In the genomic region with DNA sequence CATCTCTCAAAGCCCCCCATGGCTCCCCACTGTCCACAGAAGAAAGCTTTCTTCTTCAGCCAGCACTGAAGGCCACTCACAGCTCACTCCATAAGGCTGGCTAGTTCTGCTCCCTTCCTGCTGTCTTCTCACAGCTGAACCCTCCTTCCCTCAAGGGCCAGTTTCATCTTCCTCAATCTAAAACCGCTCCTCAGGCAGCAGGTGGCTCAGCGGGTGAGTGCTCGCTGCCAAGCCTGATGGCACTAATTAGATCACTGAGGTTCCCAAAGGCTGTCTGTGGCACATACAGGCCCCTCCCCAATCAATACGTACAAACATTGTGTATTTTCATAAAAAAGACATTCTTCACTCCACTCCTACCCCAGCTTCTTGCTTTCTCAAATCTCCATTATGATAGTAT, we compare ENCODE assay signal across 15 mouse cellular contexts. TPM values are rescaled to one million over a fixed set of nuclear protein-coding genes. Genes with fewer than 3 reads are reported as not detected.
A peak's percentile ranks its signal among the peaks of the same experiment; 100 is the strongest.
DNase-seq lines count a peak whose midpoint lies in the region; ATAC-seq and TF ChIP-seq lines count a peak whose summit lies in the region.
"Had no signal": no experiment of that assay in that cellular context is flagged by ENCODE, and none has a peak within 500 bp of the region (broad histone marks: within the 10 kb centered on the region; RNA-seq: fewer than 3 reads in every experiment).

No protein-coding gene starts in this region.

- peak overlapping the region; percentile 52; the same call in 1 of the 2 replicates for H3K9ac ChIP-seq in heart, embryonic 12.5 days
- no peak overlapping the region for H3K9ac ChIP-seq in intestine, embryonic 16.5 days (ENCODE audit: low read depth, low read length)
- H3K9ac ChIP-seq: limb, embryonic 12.5 days; neural tube, embryonic 12.5 days had no signal

- 84% methylated on average over 4 of the region's 4 CpGs for WGBS in heart, embryonic 12.5 days
- 77% methylated on average over 4 of the region's 4 CpGs for WGBS in intestine, embryonic 16.5 days

- no peak for ATAC-seq in heart, embryonic 12.5 days (ENCODE audit: insufficient number of reproducible peaks, low FRiP score)
- peak; percentile 94 for ATAC-seq in granulocyte monocyte progenitor cell, adult 5-6 weeks (replicated peaks; ENCODE audit: poor library complexity, severe bottlenecking)
- ATAC-seq in intestine, embryonic 16.5 days: no peak
- ATAC-seq: CD4-positive, CD25-positive, alpha-beta regulatory T cell, adult 4 months; hindbrain, embryonic 16.5 days had no signal

- no peak for TF ChIP-seq CTCF in brain, embryonic 14.5 days (IDR thresholded peaks at IDR 0.05; ENCODE audit: borderline replicate concordance, extremely low read depth, insufficient read depth, insufficient read length)

- H3K9me3 ChIP-seq in heart, embryonic 12.5 days (replicated peaks): no peaks in the 10 kb centered on the region
- H3K9me3 ChIP-seq in intestine, embryonic 16.5 days (ENCODE audit: control insufficient read depth, low read length): no peaks in the 10 kb centered on the region
- H3K9me3 ChIP-seq: limb, embryonic 12.5 days; megakaryocyte, embryonic 14.5 days; neural tube, embryonic 12.5 days had no signal

- intact Hi-C loops in heart, postnatal 36 days (cut with DNase I): no loop called here

- H3K27ac ChIP-seq in heart, embryonic 12.5 days (ENCODE audit: poor library complexity, severe bottlenecking): peak overlapping the region; percentile 55
- H3K27ac ChIP-seq in intestine, embryonic 16.5 days (ENCODE audit: low read length): no peak overlapping the region
- H3K27ac ChIP-seq: limb, embryonic 12.5 days; neural tube, embryonic 12.5 days had no signal

- H3K4me2 ChIP-seq in heart, embryonic 12.5 days: 0 out of 2 replicates have a peak overlapping the region, but pooled peaks have one; percentile 8
- H3K4me2 ChIP-seq in intestine, embryonic 16.5 days (ENCODE audit: low read depth, low read length): no peak overlapping the region
- H3K4me2 ChIP-seq: limb, embryonic 12.5 days; neural tube, embryonic 12.5 days had no signal

- no peak overlapping the region for H3K4me3 ChIP-seq in heart, embryonic 12.5 days
- H3K4me3 ChIP-seq in intestine, embryonic 16.5 days (ENCODE audit: low read length): no peak overlapping the region
- H3K4me3 ChIP-seq: limb, embryonic 12.5 days; megakaryocyte, embryonic 14.5 days; neural tube, embryonic 12.5 days had no signal

- no peak for DNase-seq in heart, postnatal 36 days
- peak; percentile 91 for DNase-seq in A20 (ENCODE audit: low read depth, low spot score)
- DNase-seq in brain, embryonic 14.5 days (ENCODE audit: low read depth): peak; percentile 45
- no peak for DNase-seq in right cerebral cortex, adult 2 months (ENCODE audit: low spot score in 2 of 2)
- DNase-seq in kidney, postnatal 36 days: no peak
- DNase-seq: adrenal gland, postnatal 14 days; lung, adult 2 months had no signal

- H3K4me1 ChIP-seq in heart, embryonic 12.5 days (replicated peaks): peaks cover 76% of the 10 kb centered on the region
- H3K4me1 ChIP-seq in intestine, embryonic 16.5 days (ENCODE audit: control insufficient read depth, insufficient read depth, low read length): no peaks in the 10 kb centered on the region

- no peak for TF ChIP-seq POLR2A in brain, embryonic 14.5 days (IDR thresholded peaks at IDR 0.05; ENCODE audit: borderline replicate concordance, extremely low read depth, insufficient read depth, insufficient read length, poor library complexity, severe bottlenecking)

- H3K36me3 ChIP-seq in heart, embryonic 12.5 days: peaks cover 7% of the 10 kb centered on the region
- no peaks in the 10 kb centered on the region for H3K36me3 ChIP-seq in intestine, embryonic 16.5 days (ENCODE audit: control insufficient read depth, insufficient read depth, low read length)
- H3K36me3 ChIP-seq: limb, embryonic 12.5 days; neural tube, embryonic 12.5 days had no signal

- H3K27me3 ChIP-seq in heart, embryonic 12.5 days (replicated peaks): no peaks in the 10 kb centered on the region
- no peaks in the 10 kb centered on the region for H3K27me3 ChIP-seq in intestine, embryonic 16.5 days (replicated peaks; ENCODE audit: control insufficient read depth, insufficient read depth, low read length)
- H3K27me3 ChIP-seq: limb, embryonic 12.5 days; neural tube, embryonic 12.5 days had no signal

RNA-seq across cellular contexts. Expression of a gene that starts 22.5 kb away (rescaled TPM):
- polyA plus RNA-seq in heart, embryonic 12.5 days (2016; fragmentation: Nextera tagmentation; extraction: Ambion mirVana): 228 and 230 TPM in 2 replicates
- 1,000 to 10,000 TPM in 1 of 2 experiments, 100 to 1,000 TPM in 1; 873 to 1,040 TPM for total RNA-seq in heart, postnatal 36 days (2021)
- 25.0 and 26.2 TPM in 2 replicates for polyA plus RNA-seq in brain, embryonic 14.5 days (2012; rRNA removed)
- total RNA-seq in granulocyte monocyte progenitor cell, adult 5-6 weeks (2014; fragmentation: Nextera tagmentation): 16.1 and 16.3 TPM in 2 replicates
- total RNA-seq in granulocyte monocyte progenitor cell, adult 5-6 weeks (2017): 8.2 and 29.9 TPM in 2 replicates
- polyA plus RNA-seq in intestine, embryonic 16.5 days (2015; fragmentation: Nextera tagmentation; extraction: Ambion mirVana): 8.0 and 8.5 TPM in 2 replicates

RNA-seq across cellular contexts. Expression of a gene that starts 40.5 kb away (rescaled TPM):
- polyA plus RNA-seq in heart, embryonic 12.5 days (2016; fragmentation: Nextera tagmentation; extraction: Ambion mirVana): 8.1 and 8.4 TPM in 2 replicates
- total RNA-seq in heart, postnatal 36 days (2021): 1 to 10 TPM; 4.4 to 4.6 TPM
- polyA plus RNA-seq in brain, embryonic 14.5 days (2012; rRNA removed): 13.6 and 16.6 TPM in 2 replicates
- 34.8 and 46.6 TPM in 2 replicates for total RNA-seq in granulocyte monocyte progenitor cell, adult 5-6 weeks (2014; fragmentation: Nextera tagmentation)
- total RNA-seq in granulocyte monocyte progenitor cell, adult 5-6 weeks (2017): 36.4 and 47.6 TPM in 2 replicates
- 23.0 and 26.5 TPM in 2 replicates for polyA plus RNA-seq in intestine, embryonic 16.5 days (2015; fragmentation: Nextera tagmentation; extraction: Ambion mirVana)

Comparison
In these comparisons a context has a peak if more than half of its experiments do, and no peak if none do; other contexts are left out.
1. DNase-seq: peak in A20 (single experiment) and brain, embryonic 14.5 days (single experiment); none in heart, postnatal 36 days (0 of 2), right cerebral cortex, adult 2 months (0 of 2) and kidney, postnatal 36 days (0 of 2).